Mouse (Mus musculus): ENCODE measurements at regions not wholly inside any gene's neighbourhood (a gene's known extent, or its start where the extent isn't known, plus 50 kb on each side); places are given as distances from the start of the nearest gene placed in this dataset.
A peak's percentile ranks its signal among the peaks of the same experiment; 100 is the strongest.

- no peak for ATAC-seq
These were observed 348.4 kb upstream of the Acvr2a start for GRCm38 (mm10) chr2:48465483-48465882.

GRCm38 (mm10) chr2:48468895-48469294, 345.0 kb upstream of the Acvr2a start:
- no peak for ATAC-seq

GRCm38 (mm10) chr2:48469357-48469756, 344.6 kb upstream of the Acvr2a start:
- no peak for ATAC-seq

GRCm38 (mm10) chr2:48473102-48473501, 340.8 kb upstream of the Acvr2a start:
- peak; percentile 81 for ATAC-seq

GRCm38 (mm10) chr2:48474642-48475041, 339.3 kb upstream of the Acvr2a start:
- no peak for ATAC-seq

GRCm38 (mm10) chr2:48476777-48477176, 337.1 kb upstream of the Acvr2a start:
- ATAC-seq = peak; percentile 64

- no peak for ATAC-seq
These were observed 336.6 kb upstream of the Acvr2a start for GRCm38 (mm10) chr2:48477336-48477735.

GRCm38 (mm10) chr2:48479601-48480000, 334.3 kb upstream of the Acvr2a start:
- no peak for ATAC-seq

GRCm38 (mm10) chr2:48480428-48481191, 333.3 kb upstream of the Acvr2a start:
- no peak for ATAC-seq

GRCm38 (mm10) chr2:48481209-48481742, 332.6 kb upstream of the Acvr2a start:
- no peak for ATAC-seq

GRCm38 (mm10) chr2:48493574-48493973, 320.3 kb upstream of the Acvr2a start:
- ATAC-seq = no peak

GRCm38 (mm10) chr2:48494065-48494464, 319.8 kb upstream of the Acvr2a start:
- ATAC-seq = no peak

- no peak for ATAC-seq
These were observed 319.3 kb upstream of the Acvr2a start for GRCm38 (mm10) chr2:48494632-48495031.

- no peak for ATAC-seq
These were observed 315.7 kb upstream of the Acvr2a start for GRCm38 (mm10) chr2:48498047-48498723.

GRCm38 (mm10) chr2:48499396-48499795, 314.5 kb upstream of the Acvr2a start:
- no peak for ATAC-seq

GRCm38 (mm10) chr2:48501387-48501786, 312.5 kb upstream of the Acvr2a start:
- no peak for ATAC-seq

GRCm38 (mm10) chr2:48513848-48514247, 300.1 kb upstream of the Acvr2a start:
- no peak for ATAC-seq

- no peak for ATAC-seq
These were observed 294.0 kb upstream of the Acvr2a start for GRCm38 (mm10) chr2:48519838-48520404.

GRCm38 (mm10) chr2:48520535-48520971, 293.4 kb upstream of the Acvr2a start:
- ATAC-seq = no peak

- no peak for ATAC-seq
These were observed 278.5 kb upstream of the Acvr2a start for GRCm38 (mm10) chr2:48535453-48535852.

- no peak for ATAC-seq
These were observed 277.0 kb upstream of the Acvr2a start for GRCm38 (mm10) chr2:48536930-48537329.

- ATAC-seq = no peak
These were observed 275.1 kb upstream of the Acvr2a start for GRCm38 (mm10) chr2:48538668-48539341.
